In the genomic region with DNA sequence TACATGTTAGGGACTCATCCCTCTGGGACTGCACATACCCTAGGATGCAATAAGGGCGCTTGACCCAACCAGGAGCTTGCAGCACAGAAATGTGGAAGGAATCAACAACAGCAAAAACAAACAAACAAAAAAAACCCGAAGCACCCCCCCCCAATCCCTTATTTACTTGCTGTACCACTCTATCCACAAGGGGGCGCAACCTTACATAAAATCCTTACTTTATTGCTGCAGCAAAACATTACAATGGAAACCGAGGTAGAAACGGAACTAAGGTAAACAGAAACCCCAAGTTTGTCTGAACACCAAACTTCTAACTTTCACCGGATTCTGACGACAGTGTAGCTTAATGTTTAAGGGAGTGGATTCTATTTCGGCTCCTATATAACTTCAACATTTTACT, we compare ENCODE assay signal across 8 mouse cellular contexts.
A peak's percentile ranks its signal among the peaks of the same experiment; 100 is the strongest.
DNase-seq lines count a peak whose midpoint lies in the region; ATAC-seq lines count a peak whose summit lies in the region.

No protein-coding gene starts in this region.

- 29% methylated on average over 8 of the region's 8 CpGs for WGBS in kidney, embryonic 14.5 days
- 27% methylated on average over 8 of the region's 8 CpGs for WGBS in kidney, embryonic 15.5 days

- 0 out of 2 replicates have a peak overlapping the region, but pooled peaks have one; percentile 10 for H3K4me2 ChIP-seq in kidney, embryonic 14.5 days (replicated peaks; ENCODE audit: low read depth, low read length)
- H3K4me2 ChIP-seq in kidney, embryonic 15.5 days = peak overlapping the region; percentile 23; the same call in 1 of the 2 replicates

- H3K9me3 ChIP-seq in kidney, embryonic 14.5 days (ENCODE audit: control insufficient read depth, low read length) = no peaks in the 10 kb centered on the region
- H3K9me3 ChIP-seq in kidney, embryonic 15.5 days (replicated peaks) = no peaks in the 10 kb centered on the region

- DNase-seq in CD4-positive, CD25-positive, alpha-beta regulatory T cell, adult 2 months (ENCODE audit: low read depth, low spot score) = peak; percentile 34
- no peak for DNase-seq in kidney, adult 18-20 months
- DNase-seq in urinary bladder, postnatal 14 days (ENCODE audit: low spot score) = peak; percentile 2
- DNase-seq in urinary bladder, adult 18-20 months (ENCODE audit: low spot score in 2 of 2) = no peak

- H3K36me3 ChIP-seq in kidney, embryonic 14.5 days (ENCODE audit: control insufficient read depth, insufficient read depth, low read length) = no peaks in the 10 kb centered on the region
- no peaks in the 10 kb centered on the region for H3K36me3 ChIP-seq in kidney, embryonic 15.5 days

- H3K27me3 ChIP-seq in kidney, embryonic 14.5 days (ENCODE audit: control insufficient read depth, insufficient read depth, low read length) = no peaks in the 10 kb centered on the region
- H3K27me3 ChIP-seq in kidney, embryonic 15.5 days = no peaks in the 10 kb centered on the region

- no peak overlapping the region for H3K4me3 ChIP-seq in kidney, embryonic 14.5 days (ENCODE audit: low read length)
- H3K4me3 ChIP-seq in kidney, embryonic 15.5 days (replicated peaks) = no peak overlapping the region

- H3K9ac ChIP-seq in kidney, embryonic 14.5 days (ENCODE audit: low read depth, low read length) = no peak overlapping the region
- no peak overlapping the region for H3K9ac ChIP-seq in kidney, embryonic 15.5 days

- ATAC-seq in CD4-positive, CD25-positive, alpha-beta regulatory T cell, adult 4 months = no peak
- ATAC-seq in kidney, embryonic 14.5 days (ENCODE audit: low FRiP score, low TSS enrichment) = no peak
- no peak for ATAC-seq in kidney, embryonic 15.5 days (replicated peaks; ENCODE audit: low FRiP score)
- no peak for ATAC-seq in erythroid progenitor cell, adult 5-6 weeks (replicated peaks; ENCODE audit: low FRiP score, poor library complexity, severe bottlenecking)

- H3K27ac ChIP-seq in kidney, embryonic 14.5 days (ENCODE audit: low read depth, low read length) = no peak overlapping the region
- H3K27ac ChIP-seq in kidney, embryonic 15.5 days = no peak overlapping the region

- H3K4me1 ChIP-seq in kidney, embryonic 14.5 days (ENCODE audit: control insufficient read depth, insufficient read depth, low read length) = no peaks in the 10 kb centered on the region
- no peaks in the 10 kb centered on the region for H3K4me1 ChIP-seq in kidney, embryonic 15.5 days

Comparison
In these comparisons a context has a peak if more than half of its experiments do, and no peak if none do; other contexts are left out.
1. DNase-seq: peak in CD4-positive, CD25-positive, alpha-beta regulatory T cell, adult 2 months (single experiment) and urinary bladder, postnatal 14 days (single experiment); none in kidney, adult 18-20 months (single experiment) and urinary bladder, adult 18-20 months (0 of 2).